Mouse (Mus musculus) leukemia stem cell, adult 10-12 weeks (primary cell): Measurements from ENCODE around the gene Sub1. TPM values are rescaled to one million over a fixed set of nuclear protein-coding genes. Genes with fewer than 3 reads are reported as not detected.

Source experiments
- polyA plus RNA-seq: library from polyadenylated mRNA; stranded (reverse); fragments of >175 nt; gene quantifications from 2 replicates; pipeline ENCODE4 v1.2.3, GENCODE M21; 2012; ENCODE audit warnings: low replicate concordance

Sub1 gene
- polyA plus RNA-seq, result 2.4 and 3.7 TPM in 2 replicates

DNA sequence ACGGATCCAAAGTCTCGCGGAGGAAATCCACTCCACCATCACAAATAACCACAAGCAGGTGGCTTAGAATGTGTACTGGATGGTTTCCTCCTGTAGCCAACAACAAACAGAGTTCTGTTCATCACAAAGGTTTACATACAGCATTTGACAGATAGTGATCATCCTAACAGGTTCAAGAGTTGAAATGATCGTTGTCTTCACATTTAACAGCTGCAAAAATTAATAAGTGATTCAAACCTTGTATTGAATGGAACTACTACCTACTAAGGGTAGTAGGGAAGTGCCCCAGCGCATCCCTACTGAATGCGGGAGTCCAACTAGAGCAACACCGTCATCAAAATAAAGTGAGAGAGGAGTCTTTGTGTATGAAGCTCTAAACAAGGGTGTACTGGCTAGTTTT is at the start of gene Sub1:
Sub1 (minus strand) TSS at position 101 of the 400 bp plus-strand sequence.

Other genes with a start within 250 kb of the Sub1 start
- 0.06 TPM in 1 of 2 replicates, not detected in the other for gene Npr3, start 89.7 kb downstream of the Sub1 start, polyA plus RNA-seq
- 26.4 and 49.5 TPM in 2 replicates for gene Zfr, start 120.8 kb upstream of the Sub1 start, polyA plus RNA-seq
- 9.8 and 16.5 TPM in 2 replicates for gene Mtmr12, start 208.0 kb upstream of the Sub1 start, polyA plus RNA-seq